In genomic region chr7:100479100-100479822, GRCm38 (mm10) we compare ENCODE assay signal across 26 mouse cellular contexts. TPM values are rescaled to one million over a fixed set of nuclear protein-coding genes. Genes with fewer than 3 reads are reported as not detected.
A peak's percentile ranks its signal among the peaks of the same experiment; 100 is the strongest.
DNase-seq lines count a peak whose midpoint lies in the region; ATAC-seq and TF ChIP-seq lines count a peak whose summit lies in the region.
"Had no signal": no experiment of that assay in that cellular context is flagged by ENCODE, and none has a peak within 500 bp of the region (broad histone marks: within the 10 kb centered on the region; RNA-seq: fewer than 3 reads in every experiment).

No protein-coding gene starts in this region.

- H3K9me3 ChIP-seq in heart, embryonic 11.5 days (replicated peaks; ENCODE audit: control insufficient read depth, low read length), result no peaks in the 10 kb centered on the region
- H3K9me3 ChIP-seq in kidney, embryonic 16.5 days (ENCODE audit: low read length), result no peaks in the 10 kb centered on the region
- H3K9me3 ChIP-seq in ES-E14 (ENCODE audit: control insufficient read depth, insufficient read depth, low read depth, low read length), result no peaks in the 10 kb centered on the region
- no peaks in the 10 kb centered on the region for H3K9me3 ChIP-seq in stomach, embryonic 15.5 days
- H3K9me3 ChIP-seq: forebrain, embryonic 13.5 days; heart, embryonic 12.5 days; hindbrain, embryonic 15.5 days; liver, embryonic 13.5 days; midbrain, embryonic 12.5 days had no signal

- DNase-seq in heart, adult 11 months, result peak; percentile 86
- DNase-seq in kidney, adult 9 months, result no peak
- no peak for DNase-seq in ES-E14 (ENCODE audit: low read depth, low spot score)
- no peak for DNase-seq in gastrocnemius, postnatal 14 days
- DNase-seq: adrenal gland, postnatal 14 days; cerebellum, adult 2 months; heart, postnatal 10 days; kidney, postnatal 36 days; liver, embryonic 13.5 days; lung, adult 2 months; lung, postnatal 14 days; thymus, adult 18-20 months; thymus, postnatal 4 days had no signal

- ATAC-seq in heart, embryonic 11.5 days (replicated peaks; ENCODE audit: insufficient number of reproducible peaks, low FRiP score, low TSS enrichment), result no peak
- peak; percentile 55; the same call in 1 of the 2 replicates for ATAC-seq in kidney, embryonic 16.5 days (ENCODE audit: low FRiP score, low TSS enrichment)
- ATAC-seq in stomach, embryonic 15.5 days (ENCODE audit: insufficient read depth, low FRiP score, low read depth), result no peak
- ATAC-seq: forebrain, embryonic 13.5 days; intestine, embryonic 16.5 days had no signal

- in situ Hi-C loops in ES-E14 (cut with MboI; ENCODE audit: low sequenced_read_pairs in 2 of 2, unreplicated experiment in 2 of 2), result no loop called here

- H3K27ac ChIP-seq in heart, embryonic 11.5 days (ENCODE audit: low read depth, low read length), result no peak overlapping the region
- no peak overlapping the region for H3K27ac ChIP-seq in kidney, embryonic 16.5 days (ENCODE audit: low read length)
- no peak overlapping the region for H3K27ac ChIP-seq in ES-E14 (ENCODE audit: insufficient read depth, low read depth, low read length, poor library complexity, severe bottlenecking)
- no peak overlapping the region for H3K27ac ChIP-seq in stomach, embryonic 15.5 days
- H3K27ac ChIP-seq: forebrain, embryonic 13.5 days; hindbrain, embryonic 15.5 days; liver, embryonic 13.5 days; midbrain, embryonic 12.5 days had no signal

- H3K9ac ChIP-seq in heart, embryonic 11.5 days (ENCODE audit: low read depth, low read length), result no peak overlapping the region; the same call in 1 of the 2 replicates
- no peak overlapping the region for H3K9ac ChIP-seq in kidney, embryonic 16.5 days (replicated peaks; ENCODE audit: low read length)
- 0 out of 2 replicates have a peak overlapping the region, but pooled peaks have one; percentile 3 for H3K9ac ChIP-seq in ES-E14 (ENCODE audit: insufficient read depth, low read depth, low read length, poor library complexity, severe bottlenecking)
- no peak overlapping the region for H3K9ac ChIP-seq in stomach, embryonic 15.5 days
- H3K9ac ChIP-seq: forebrain, embryonic 13.5 days; hindbrain, embryonic 15.5 days; liver, embryonic 13.5 days; midbrain, embryonic 12.5 days had no signal

- WGBS in heart, embryonic 11.5 days (ENCODE audit: insufficient replicate concordance), result 69% methylated on average over 20 of the region's 20 CpGs
- WGBS in kidney, embryonic 16.5 days, result 72% methylated on average over 20 of the region's 20 CpGs
- WGBS in stomach, embryonic 15.5 days, result 71% methylated on average over 20 of the region's 20 CpGs

- intact Hi-C loops in gastrocnemius, postnatal 14 days (cut with DNase I; ENCODE audit: low total_unique reads), result no loop called here

- H3K27me3 ChIP-seq in heart, embryonic 11.5 days (ENCODE audit: control insufficient read depth, insufficient read depth, low read length), result no peaks in the 10 kb centered on the region
- H3K27me3 ChIP-seq in kidney, embryonic 16.5 days (ENCODE audit: insufficient read depth, low read length), result no peaks in the 10 kb centered on the region
- no peaks in the 10 kb centered on the region for H3K27me3 ChIP-seq in stomach, embryonic 15.5 days (replicated peaks)
- H3K27me3 ChIP-seq: forebrain, embryonic 13.5 days; hindbrain, embryonic 15.5 days; midbrain, embryonic 12.5 days had no signal

- peaks cover 5% of the 10 kb centered on the region for H3K4me1 ChIP-seq in heart, embryonic 11.5 days (ENCODE audit: control insufficient read depth, insufficient read depth, low read length)
- peaks cover 9% of the 10 kb centered on the region; the same call in 1 of the 2 replicates for H3K4me1 ChIP-seq in kidney, embryonic 16.5 days (ENCODE audit: insufficient read depth, low read length)
- peaks cover 0 to 8% of the 10 kb centered on the region in 2 experiments; a peak in 1 of 4 replicates for H3K4me1 ChIP-seq in ES-E14 (ENCODE audit: control insufficient read depth in 2 of 2, insufficient read depth in 2 of 2, low read length in 2 of 2, poor library complexity in 1 of 2)
- H3K4me1 ChIP-seq in stomach, embryonic 15.5 days, result no peaks in the 10 kb centered on the region
- H3K4me1 ChIP-seq: forebrain, embryonic 13.5 days; hindbrain, embryonic 15.5 days; midbrain, embryonic 12.5 days had no signal

- H3K4me2 ChIP-seq in heart, embryonic 11.5 days, result no peak overlapping the region
- no peak overlapping the region for H3K4me2 ChIP-seq in kidney, embryonic 16.5 days (replicated peaks; ENCODE audit: low read depth, low read length)
- H3K4me2 ChIP-seq in stomach, embryonic 15.5 days, result 0 out of 2 replicates have a peak overlapping the region, but pooled peaks have one; percentile 8
- H3K4me2 ChIP-seq: forebrain, embryonic 13.5 days; hindbrain, embryonic 15.5 days; liver, embryonic 13.5 days; midbrain, embryonic 12.5 days had no signal

- H3K36me3 ChIP-seq in heart, embryonic 11.5 days (ENCODE audit: control insufficient read depth, insufficient read depth, low read length), result no peaks in the 10 kb centered on the region
- H3K36me3 ChIP-seq in kidney, embryonic 16.5 days (ENCODE audit: insufficient read depth, low read length), result no peaks in the 10 kb centered on the region
- H3K36me3 ChIP-seq in ES-E14 (ENCODE audit: control insufficient read depth, insufficient read depth, low read length, poor library complexity, severe bottlenecking), result no peaks in the 10 kb centered on the region
- no peaks in the 10 kb centered on the region for H3K36me3 ChIP-seq in stomach, embryonic 15.5 days
- H3K36me3 ChIP-seq: heart, embryonic 12.5 days; hindbrain, embryonic 15.5 days; liver, embryonic 13.5 days; midbrain, embryonic 12.5 days had no signal

- H3K4me3 ChIP-seq in heart, embryonic 11.5 days (ENCODE audit: low read depth, low read length), result no peak overlapping the region
- H3K4me3 ChIP-seq in kidney, embryonic 16.5 days (ENCODE audit: low read length), result no peak overlapping the region
- H3K4me3 ChIP-seq in ES-E14 (ENCODE audit: insufficient read depth in 1 of 2, low read depth in 1 of 2, low read length in 2 of 2, poor library complexity in 1 of 2, severe bottlenecking in 1 of 2), result peak overlapping the region in 1 of 2 experiments; percentile 36; a peak in 1 of 4 replicates
- no peak overlapping the region for H3K4me3 ChIP-seq in stomach, embryonic 15.5 days (replicated peaks)
- H3K4me3 ChIP-seq: forebrain, embryonic 13.5 days; heart, embryonic 12.5 days; hindbrain, embryonic 15.5 days; liver, embryonic 13.5 days; midbrain, embryonic 12.5 days had no signal

TF ChIP-seq in ES-E14, 5 proteins besides CTCF, POLR2A, EP300 and RAD21:
- TF ChIP-seq HCFC1 (IDR thresholded peaks at IDR 0.05; ENCODE audit: borderline replicate concordance, insufficient read depth, low read length) (no peak), ZC3H11A (IDR thresholded peaks at IDR 0.05; ENCODE audit: borderline replicate concordance, low read depth, low read length) (no peak), MAFK (IDR thresholded peaks at IDR 0.05; ENCODE audit: insufficient read depth, low read depth, low read length) (no peak), CHD2 (IDR thresholded peaks at IDR 0.05; ENCODE audit: low read depth, low read length) (no peak), ZNF384 (IDR thresholded peaks at IDR 0.05; ENCODE audit: low read depth, low read length) (no peak)

RNA-seq across cellular contexts. Expression of gene Ucp3, which starts 6.5 kb away (rescaled TPM):
- polyA plus RNA-seq in heart, embryonic 11.5 days (2014; fragmentation: Nextera tagmentation; extraction: Ambion mirVana), result not detected in 2 replicates
- polyA plus RNA-seq in kidney, embryonic 16.5 days (2015; fragmentation: Nextera tagmentation; extraction: Ambion mirVana), result 0.09 and 0.14 TPM in 2 replicates
- not detected in 2 replicates for total RNA-seq in ES-E14 (2012; rRNA removed)
- polyA plus RNA-seq in stomach, embryonic 15.5 days (2015; fragmentation: Nextera tagmentation; extraction: Ambion mirVana), result 0.05 TPM in 2 replicates
- 100 to 1,000 TPM in 1 of 2 experiments, 10 to 100 TPM in 1; 58.1 to 197 TPM for total RNA-seq in gastrocnemius, postnatal 14 days (2021)
- total RNA-seq: granulocyte monocyte progenitor cell, adult 5-6 weeks; megakaryocyte progenitor cell, adult 5-6 weeks had no signal
- polyA plus RNA-seq: C2C12; embryonic facial prominence, embryonic 11.5 days; forebrain, embryonic 13.5 days; hindbrain, embryonic 15.5 days; intestine, embryonic 16.5 days; liver, embryonic 13.5 days; midbrain, embryonic 12.5 days; neural tube, embryonic 11.5 days had no signal

RNA-seq across cellular contexts. Expression of gene Ucp2, which starts 13.9 kb away (rescaled TPM):
- polyA plus RNA-seq in heart, embryonic 11.5 days (2014; fragmentation: Nextera tagmentation; extraction: Ambion mirVana), result 216 and 245 TPM in 2 replicates
- polyA plus RNA-seq in kidney, embryonic 16.5 days (2015; fragmentation: Nextera tagmentation; extraction: Ambion mirVana), result 221 and 250 TPM in 2 replicates
- 46.9 and 52.7 TPM in 2 replicates for total RNA-seq in ES-E14 (2012; rRNA removed)
- polyA plus RNA-seq in stomach, embryonic 15.5 days (2015; fragmentation: Nextera tagmentation; extraction: Ambion mirVana), result 308 and 326 TPM in 2 replicates
- total RNA-seq in gastrocnemius, postnatal 14 days (2021), result 100 to 1,000 TPM; 121 to 126 TPM

RNA-seq across cellular contexts. Expression of gene Dnajb13, which starts 35.5 kb away (rescaled TPM):
- polyA plus RNA-seq in heart, embryonic 11.5 days (2014; fragmentation: Nextera tagmentation; extraction: Ambion mirVana), result 0.19 and 0.21 TPM in 2 replicates
- polyA plus RNA-seq in kidney, embryonic 16.5 days (2015; fragmentation: Nextera tagmentation; extraction: Ambion mirVana), result 0.50 and 0.60 TPM in 2 replicates
- 2.5 and 2.8 TPM in 2 replicates for total RNA-seq in ES-E14 (2012; rRNA removed)
- 0.52 and 0.74 TPM in 2 replicates for polyA plus RNA-seq in stomach, embryonic 15.5 days (2015; fragmentation: Nextera tagmentation; extraction: Ambion mirVana)
- total RNA-seq in gastrocnemius, postnatal 14 days (2021), result not detected
- total RNA-seq: granulocyte monocyte progenitor cell, adult 5-6 weeks; heart, postnatal 10 days; megakaryocyte progenitor cell, adult 5-6 weeks had no signal

RNA-seq across cellular contexts. Expression of gene Coa4, which starts 57.6 kb away (rescaled TPM):
- 24.4 and 27.0 TPM in 2 replicates for polyA plus RNA-seq in heart, embryonic 11.5 days (2014; fragmentation: Nextera tagmentation; extraction: Ambion mirVana)
- polyA plus RNA-seq in kidney, embryonic 16.5 days (2015; fragmentation: Nextera tagmentation; extraction: Ambion mirVana), result 23.4 and 26.3 TPM in 2 replicates
- 11.3 and 14.6 TPM in 2 replicates for total RNA-seq in ES-E14 (2012; rRNA removed)
- 31.5 and 32.7 TPM in 2 replicates for polyA plus RNA-seq in stomach, embryonic 15.5 days (2015; fragmentation: Nextera tagmentation; extraction: Ambion mirVana)
- 10 to 100 TPM in 1 of 2 experiments, 1 to 10 TPM in 1; 9.7 to 10.9 TPM for total RNA-seq in gastrocnemius, postnatal 14 days (2021)
